Mouse (Mus musculus) heart, embryonic 15.5 days (tissue): ENCODE results near the gene Pabpc1l. TPM values are rescaled to one million over a fixed set of nuclear protein-coding genes. Genes with fewer than 3 reads are reported as not detected.

ENCODE experiments used
- ATAC-seq: fragments of 200-750 bp; cut with Nextera tagmentation; replicated peaks from 2 replicates; pipeline ENCODE4 v1.8.0; 2017; ENCODE audit warnings: low read depth, moderate TSS enrichment; ENCODE audit not compliant: insufficient number of reproducible peaks, insufficient read depth, low FRiP score
- H3K27ac ChIP-seq: fragments of 300-500 bp; sonication (generic); 2 replicates; pipeline ENCODE4 v1.5.1; 2015; ENCODE audit warnings: mild to moderate bottlenecking, inconsistent platforms
- H3K27me3 ChIP-seq: fragments of 300-500 bp; sonication (generic); 2 replicates; pipeline ENCODE4 v1.6.1; 2015; ENCODE audit warnings: inconsistent platforms
- H3K36me3 ChIP-seq: fragments of 300-500 bp; sonication (generic); 2 replicates; pipeline ENCODE4 v1.6.1; 2015; ENCODE audit warnings: mild to moderate bottlenecking, inconsistent platforms
- H3K4me1 ChIP-seq: fragments of 300-500 bp; sonication (generic); replicated peaks from 2 replicates; pipeline ENCODE4 v1.6.1; 2015; ENCODE audit warnings: inconsistent platforms
- H3K4me2 ChIP-seq: fragments of 300-500 bp; sonication (generic); 2 replicates; pipeline ENCODE4 v1.6.1; 2015; ENCODE audit warnings: inconsistent platforms, mild to moderate bottlenecking, moderate library complexity
- H3K4me3 ChIP-seq: fragments of 300-500 bp; sonication (generic); 2 replicates; pipeline ENCODE4 v1.5.1; 2015; ENCODE audit warnings: mild to moderate bottlenecking, inconsistent platforms
- H3K9ac ChIP-seq: fragments of 300-500 bp; sonication (generic); 2 replicates; pipeline ENCODE4 v1.6.1; 2015; ENCODE audit warnings: mild to moderate bottlenecking, inconsistent platforms
- H3K9me3 ChIP-seq: fragments of 300-500 bp; sonication (generic); replicated peaks from 2 replicates; pipeline ENCODE4 v1.6.1; 2016; ENCODE audit warnings: inconsistent platforms
- WGBS: fragments of 180-500 bp; shearing (Covaris S2); methylation state at CpG from one replicate; pipeline ENCODE4 v1.1.7; 2015; ENCODE audit warnings: mixed read lengths; 5-methylcytosine and 5-hydroxymethylcytosine counted together
- polyA plus RNA-seq: library from polyadenylated mRNA; unstranded; fragments of >200 nt; fragmentation: Nextera tagmentation; extraction: Ambion mirVana; gene quantifications from 2 replicates; pipeline ENCODE4 v1.2.1, GENCODE M21; 2015

The Pabpc1l gene
- polyA plus RNA-seq, 1 experiment from 2014 or later: 0.92 TPM

DNA sequence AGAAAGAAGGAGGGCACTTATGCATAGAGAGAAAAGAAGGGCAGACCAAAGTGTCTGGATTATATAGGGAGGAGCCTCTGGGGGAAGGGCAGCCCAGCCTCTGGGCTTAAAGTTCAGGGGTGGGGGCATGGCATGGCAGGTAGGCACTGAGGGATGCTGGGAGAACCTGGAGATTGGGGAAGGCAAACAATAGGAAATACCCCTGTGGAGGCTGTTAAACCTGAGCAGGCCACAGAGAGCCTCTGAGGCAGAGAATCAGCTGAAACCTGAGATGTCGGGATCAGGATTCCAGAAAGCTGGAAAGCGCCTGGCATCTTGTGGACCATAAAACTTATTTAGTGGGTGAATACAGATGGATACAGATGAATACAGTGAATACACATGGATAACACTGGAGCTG lies 46.9 kb downstream of the Pabpc1l start:
- ATAC-seq: no peak
- 91% methylated on average over 2 of the region's 2 CpGs for WGBS
- no peaks in the 10 kb centered on the region for H3K27me3 ChIP-seq
- H3K27ac ChIP-seq: no peak overlapping the region
- H3K36me3 ChIP-seq: no peaks in the 10 kb centered on the region
- H3K9ac ChIP-seq: no peak overlapping the region
- H3K4me1 ChIP-seq: peaks cover 30% of the 10 kb centered on the region
- H3K4me2 ChIP-seq: no peak overlapping the region
- no peaks in the 10 kb centered on the region for H3K9me3 ChIP-seq
- H3K4me3 ChIP-seq: no peak overlapping the region

DNA sequence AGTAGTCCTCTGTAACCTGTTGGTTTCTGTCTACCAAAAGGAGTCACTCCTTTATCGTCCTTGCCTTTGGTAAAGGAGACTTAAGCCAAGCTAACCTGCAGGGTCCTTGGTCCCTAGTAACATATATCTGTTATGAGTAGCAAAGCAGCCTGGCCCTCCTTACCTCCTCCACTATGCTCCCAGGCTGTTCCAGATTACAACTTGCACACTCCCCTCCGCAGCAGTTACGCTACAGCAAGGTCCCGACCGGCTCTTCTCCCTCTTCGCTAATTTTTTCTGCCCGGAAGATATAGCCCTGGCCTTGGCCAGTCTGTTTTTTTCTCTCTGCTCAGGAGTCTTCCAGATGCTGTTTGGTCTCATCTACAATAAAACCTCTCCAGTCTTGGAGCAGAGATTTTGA lies 47.9 kb downstream of the Pabpc1l start:
- no peaks in the 10 kb centered on the region for H3K36me3 ChIP-seq
- H3K27ac ChIP-seq: no peak overlapping the region
- no peaks in the 10 kb centered on the region for H3K9me3 ChIP-seq
- H3K4me1 ChIP-seq: peaks cover 31% of the 10 kb centered on the region
- no peak overlapping the region for H3K4me3 ChIP-seq
- no peaks in the 10 kb centered on the region for H3K27me3 ChIP-seq
- no peak for ATAC-seq
- no peak overlapping the region for H3K9ac ChIP-seq
- 85% methylated on average over 7 of the region's 7 CpGs for whole genome bisulfite sequencing
- H3K4me2 ChIP-seq: no peak overlapping the region

DNA sequence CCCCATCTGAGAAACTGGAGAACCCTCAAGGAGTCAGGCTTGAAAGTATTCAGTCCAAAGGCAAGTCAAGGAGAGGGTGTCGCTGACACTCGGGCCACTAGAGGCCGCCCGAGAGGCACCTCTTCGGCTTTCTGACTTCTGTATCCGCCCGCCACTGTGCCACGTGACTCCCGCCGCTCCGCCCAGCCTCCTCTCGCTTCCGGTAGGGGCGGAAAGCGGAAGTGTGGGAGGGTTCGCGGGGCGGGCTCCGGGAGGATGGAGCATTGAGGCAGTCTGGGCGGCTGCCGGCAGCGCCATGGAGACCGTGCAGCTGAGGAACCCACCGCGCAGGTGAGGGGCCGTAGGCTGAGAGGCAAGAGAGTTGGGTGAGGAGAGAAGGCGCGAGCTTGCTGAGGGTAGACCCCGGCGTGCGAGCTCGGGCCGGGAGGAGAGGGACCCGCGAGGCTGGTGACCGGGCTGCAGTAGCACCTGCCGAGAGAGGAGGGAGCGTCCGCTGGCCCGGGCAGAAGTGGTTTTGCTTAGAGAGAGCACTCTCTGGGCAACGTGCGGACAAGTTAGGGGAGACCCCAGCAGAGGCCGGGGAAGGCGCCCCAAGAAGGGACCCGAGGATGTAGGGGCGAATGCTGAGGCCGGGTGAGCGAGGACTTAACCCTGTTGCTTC lies 48.8 kb downstream of the Pabpc1l start:
- H3K36me3 ChIP-seq: no peaks in the 10 kb centered on the region
- peak; percentile 76 for ATAC-seq
- peak overlapping the region; percentile 88 for H3K9ac ChIP-seq
- under 1% methylated on average over 48 of the region's 48 CpGs for WGBS
- H3K27me3 ChIP-seq: no peaks in the 10 kb centered on the region
- peak overlapping the region; percentile 91 for H3K4me2 ChIP-seq
- peaks cover 27% of the 10 kb centered on the region for H3K4me1 ChIP-seq
- peak overlapping the region; percentile 69 for H3K27ac ChIP-seq
- H3K9me3 ChIP-seq: no peaks in the 10 kb centered on the region
- peak overlapping the region; percentile 75 for H3K4me3 ChIP-seq

DNA sequence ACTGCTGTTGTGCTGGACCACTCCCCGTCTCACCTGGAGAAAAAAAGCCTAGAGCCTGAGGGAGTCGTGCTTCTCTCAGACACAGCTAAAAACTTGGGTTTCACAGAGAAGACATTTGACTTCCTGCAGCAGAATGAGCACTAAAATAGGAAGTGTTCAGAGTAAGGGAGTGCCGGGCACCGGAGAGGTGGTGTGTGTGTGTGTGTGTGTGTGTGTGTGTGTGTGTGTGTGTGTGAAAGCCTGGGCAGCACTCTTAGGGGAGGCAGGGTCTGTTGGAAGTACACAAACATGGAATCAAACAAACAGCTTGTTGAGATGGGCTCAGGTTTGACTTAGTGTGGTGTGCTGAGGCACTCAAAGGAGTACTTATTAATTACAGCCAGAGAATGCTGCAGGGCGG lies 49.8 kb downstream of the Pabpc1l start:
- ATAC-seq: no peak
- H3K4me1 ChIP-seq: peaks cover 17% of the 10 kb centered on the region
- peak overlapping the region; percentile 75 for H3K4me3 ChIP-seq
- peaks cover 8% of the 10 kb centered on the region for H3K36me3 ChIP-seq
- H3K9ac ChIP-seq: peak overlapping the region; percentile 88
- no peaks in the 10 kb centered on the region for H3K27me3 ChIP-seq
- peak overlapping the region; percentile 91 for H3K4me2 ChIP-seq
- H3K27ac ChIP-seq: no peak overlapping the region; the same call in 1 of the 2 replicates
- H3K9me3 ChIP-seq: no peaks in the 10 kb centered on the region
- WGBS: 32% methylated on average over 5 of the region's 5 CpGs

DNA sequence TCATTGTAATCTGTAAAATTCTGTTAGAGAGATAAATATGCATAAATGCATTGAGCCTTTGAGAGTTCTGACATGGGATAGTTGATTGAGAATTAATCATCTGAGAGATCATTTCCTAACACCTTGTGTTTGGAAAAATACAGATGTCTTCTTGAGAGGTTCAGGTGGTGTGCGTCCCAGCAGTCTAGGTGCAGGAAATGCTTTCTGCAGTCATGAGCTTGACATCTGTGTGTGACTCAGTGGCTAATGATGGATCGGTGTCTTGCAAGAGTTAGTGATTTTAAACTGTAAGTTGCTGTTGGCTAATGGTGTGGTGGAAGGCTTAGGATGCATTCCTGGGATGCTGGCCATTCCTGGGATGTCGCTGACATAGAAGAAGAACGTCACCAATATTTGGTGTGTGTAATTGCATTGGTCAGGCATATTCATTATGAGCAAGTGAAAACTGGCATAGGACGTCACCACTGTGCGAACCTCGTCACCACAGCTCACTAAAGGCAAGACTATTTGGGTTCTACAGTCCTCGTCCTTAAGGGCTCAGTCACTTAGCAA lies 51.7 kb downstream of the Pabpc1l start:
- 71% methylated on average over 8 of the region's 8 CpGs for WGBS
- no peaks in the 10 kb centered on the region for H3K9me3 ChIP-seq
- peaks cover 15% of the 10 kb centered on the region for H3K4me1 ChIP-seq
- no peak overlapping the region for H3K4me2 ChIP-seq
- ATAC-seq: no peak
- H3K36me3 ChIP-seq: peaks cover 25% of the 10 kb centered on the region
- H3K27me3 ChIP-seq: no peaks in the 10 kb centered on the region
- no peak overlapping the region for H3K4me3 ChIP-seq
- no peak overlapping the region for H3K9ac ChIP-seq
- no peak overlapping the region for H3K27ac ChIP-seq

DNA sequence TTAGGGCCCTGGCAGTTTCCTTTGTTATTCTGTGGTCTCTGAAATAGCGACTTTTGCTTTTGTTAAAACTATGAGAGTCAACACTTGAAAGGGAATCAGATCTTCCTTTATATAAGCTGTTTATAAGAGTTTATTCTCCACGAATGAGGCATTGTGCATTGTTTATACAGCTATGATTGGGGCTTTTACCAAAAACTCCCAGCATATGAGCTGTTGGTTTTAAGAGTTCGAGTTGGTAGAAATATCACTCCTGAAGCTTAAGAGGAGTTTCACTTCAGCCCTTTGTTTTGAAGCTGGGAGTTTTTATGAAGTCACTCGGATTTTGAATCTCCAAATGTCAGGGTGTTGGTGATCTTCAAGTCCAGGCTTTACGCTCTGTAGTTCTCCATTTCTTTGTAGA lies 52.6 kb downstream of the Pabpc1l start:
- H3K9ac ChIP-seq: no peak overlapping the region

DNA sequence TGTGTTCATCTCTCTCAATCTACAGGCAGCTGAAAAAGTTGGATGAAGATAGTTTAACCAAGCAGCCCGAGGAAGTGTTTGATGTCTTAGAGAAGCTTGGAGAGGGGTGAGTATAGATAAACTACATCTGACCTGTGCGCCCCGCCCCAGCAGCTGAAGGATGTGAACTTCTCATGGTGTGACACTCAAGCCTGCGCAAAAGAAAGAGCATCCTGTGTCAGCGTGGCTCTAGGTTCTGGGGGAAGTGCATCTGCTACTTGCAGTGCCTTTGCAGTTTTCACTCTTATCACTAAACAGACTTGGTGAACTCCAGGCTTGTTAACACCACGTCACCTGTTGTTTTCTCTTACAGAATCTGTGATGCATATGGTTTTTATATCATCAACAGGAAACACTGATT lies 54.2 kb downstream of the Pabpc1l start:
- 80% methylated on average over 6 of the region's 6 CpGs for WGBS
- Histone ChIP-seq H3K4me1 (peaks cover 15% of the 10 kb centered on the region), H3K4me2 (no peak overlapping the region), H3K36me3 (peaks cover 40% of the 10 kb centered on the region), H3K27ac (no peak overlapping the region), H3K27me3 (no peaks in the 10 kb centered on the region), H3K9me3 (no peaks in the 10 kb centered on the region), H3K4me3 (no peak overlapping the region), H3K9ac (no peak overlapping the region)
- no peak for ATAC-seq

More for the DNA sequence above, 52.6 kb downstream of the Pabpc1l start:
- H3K9me3 ChIP-seq: no peaks in the 10 kb centered on the region
- no peak for ATAC-seq
- WGBS: 80% methylated on average over 5 of the region's 5 CpGs
- H3K36me3 ChIP-seq: peaks cover 33% of the 10 kb centered on the region
- H3K27ac ChIP-seq: no peak overlapping the region
- H3K4me2 ChIP-seq: no peak overlapping the region
- peaks cover 15% of the 10 kb centered on the region for H3K4me1 ChIP-seq
- H3K27me3 ChIP-seq: no peaks in the 10 kb centered on the region
- no peak overlapping the region for H3K4me3 ChIP-seq

DNA sequence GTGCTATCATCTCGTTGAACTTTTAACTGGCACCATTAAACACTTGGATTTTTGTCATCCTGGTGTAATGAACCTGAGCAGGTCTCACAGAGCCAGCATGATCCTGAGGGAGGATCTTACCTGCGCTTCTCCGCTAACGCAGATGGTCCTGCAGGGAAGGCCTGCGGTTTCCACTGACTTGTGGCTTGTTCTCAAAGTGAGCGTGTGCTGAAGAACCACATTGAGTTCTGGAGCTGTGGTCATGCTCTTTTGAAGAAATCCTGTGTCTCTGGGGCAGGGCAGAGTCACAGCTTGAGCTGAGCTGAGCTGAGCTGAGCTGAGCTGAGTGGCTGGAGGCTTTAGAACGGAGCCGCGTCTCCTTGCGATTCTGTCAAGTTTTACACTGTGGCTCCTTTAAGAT lies 56.3 kb downstream of the Pabpc1l start:
- Histone ChIP-seq H3K4me1 (0 out of 2 replicates have a peak, but pooled peaks cover 4% of the 10 kb centered on the region), H3K4me3 (no peak overlapping the region), H3K27me3 (no peaks in the 10 kb centered on the region), H3K27ac (no peak overlapping the region), H3K4me2 (no peak overlapping the region), H3K9ac (no peak overlapping the region), H3K36me3 (peaks cover 49% of the 10 kb centered on the region), H3K9me3 (no peaks in the 10 kb centered on the region)
- WGBS: 90% methylated on average over 10 of the region's 10 CpGs
- ATAC-seq: no peak

DNA sequence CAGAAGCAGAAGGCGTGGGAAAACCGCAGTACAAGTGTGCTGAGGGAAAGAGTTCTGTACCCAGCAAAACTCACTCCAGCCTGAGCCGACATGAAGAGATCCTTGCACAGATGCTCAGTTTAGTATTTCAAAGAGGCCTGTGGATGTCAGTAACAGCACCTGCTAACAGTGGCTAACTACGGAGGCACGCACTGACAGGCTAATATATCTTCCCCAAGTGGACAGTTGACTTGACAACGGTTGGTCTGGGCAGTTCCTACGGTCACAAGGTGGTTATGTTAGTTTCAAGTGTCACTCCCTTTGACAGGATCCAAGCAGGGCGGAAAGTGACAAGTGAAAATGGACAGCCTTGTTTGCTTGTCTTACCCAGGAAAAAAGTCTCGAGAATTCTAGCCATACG lies 56.9 kb downstream of the Pabpc1l start:
- no peaks in the 10 kb centered on the region for H3K27me3 ChIP-seq
- no peak overlapping the region for H3K4me3 ChIP-seq
- H3K27ac ChIP-seq: no peak overlapping the region
- H3K9me3 ChIP-seq: no peaks in the 10 kb centered on the region
- no peak for ATAC-seq
- H3K36me3 ChIP-seq: peaks cover 55% of the 10 kb centered on the region
- H3K9ac ChIP-seq: no peak overlapping the region
- H3K4me2 ChIP-seq: no peak overlapping the region
- H3K4me1 ChIP-seq: 0 out of 2 replicates have a peak, but pooled peaks cover under 1% of the 10 kb centered on the region
- 67% methylated on average over 10 of the region's 10 CpGs for whole genome bisulfite sequencing

DNA sequence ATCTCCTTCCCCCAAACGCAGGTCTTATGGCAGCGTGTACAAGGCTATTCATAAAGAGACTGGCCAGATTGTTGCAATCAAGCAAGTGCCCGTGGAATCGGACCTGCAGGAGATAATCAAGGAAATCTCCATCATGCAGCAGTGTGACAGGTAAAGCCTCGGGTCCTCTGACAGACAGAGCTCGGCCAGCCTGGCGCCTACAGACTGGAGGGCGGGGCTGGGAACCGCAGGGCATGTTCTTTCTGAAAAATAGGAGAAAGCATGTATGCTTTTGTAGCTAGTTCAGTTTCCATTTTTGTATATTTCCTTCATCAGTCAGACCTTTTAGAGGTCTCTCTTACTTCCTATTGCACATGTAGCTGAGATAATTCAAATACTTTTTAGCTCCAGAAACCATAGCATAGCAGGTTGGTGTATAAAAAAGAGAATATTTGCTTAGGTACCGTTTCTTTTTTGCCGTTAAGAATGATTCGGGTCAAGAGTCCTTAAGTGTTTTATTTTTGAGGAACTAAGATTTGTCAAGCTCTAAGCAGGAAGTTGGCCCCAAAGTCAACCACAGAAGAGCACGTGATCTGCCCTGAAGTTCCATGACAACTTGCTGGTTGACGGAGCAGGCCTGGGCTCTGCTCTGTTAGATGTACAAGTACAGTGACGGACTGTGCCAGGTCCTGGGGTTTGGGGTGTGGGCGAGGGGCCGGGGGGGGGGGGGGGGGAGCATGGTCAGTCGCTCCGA lies 58.5 kb downstream of the Pabpc1l start:
- Histone ChIP-seq H3K9me3 (no peaks in the 10 kb centered on the region), H3K4me2 (no peak overlapping the region), H3K27ac (no peak overlapping the region), H3K4me1 (no peaks in the 10 kb centered on the region), H3K36me3 (peaks cover 69% of the 10 kb centered on the region), H3K27me3 (no peaks in the 10 kb centered on the region), H3K4me3 (no peak overlapping the region), H3K9ac (no peak overlapping the region)
- 76% methylated on average over 19 of the region's 19 CpGs for WGBS
- ATAC-seq: no peak

DNA sequence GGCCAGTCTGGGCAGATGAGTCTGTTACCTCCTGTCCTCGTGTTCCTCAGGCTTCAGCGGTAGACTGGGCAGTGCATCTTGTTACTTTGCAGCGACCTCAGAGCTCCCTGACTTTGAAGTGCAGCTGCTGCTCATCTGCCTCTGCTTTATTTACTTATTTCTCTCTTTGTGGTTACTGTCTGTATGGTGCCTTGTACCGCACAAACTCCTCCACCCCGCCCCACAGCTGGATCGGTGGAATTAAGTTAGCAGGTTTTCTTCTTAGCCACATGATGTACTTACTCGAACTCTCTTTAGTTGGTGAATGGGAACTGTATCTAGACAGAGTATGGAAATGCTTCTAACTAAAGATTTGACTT lies 59.1 kb downstream of the Pabpc1l start:
- no peak overlapping the region for H3K9ac ChIP-seq
- no peaks in the 10 kb centered on the region for H3K27me3 ChIP-seq
- peaks cover 73% of the 10 kb centered on the region for H3K36me3 ChIP-seq
- no peaks in the 10 kb centered on the region for H3K4me1 ChIP-seq
- no peak for ATAC-seq
- no peaks in the 10 kb centered on the region for H3K9me3 ChIP-seq
- no peak overlapping the region for H3K27ac ChIP-seq
- no peak overlapping the region for H3K4me3 ChIP-seq
- H3K4me2 ChIP-seq: no peak overlapping the region
- 86% methylated on average over 7 of the region's 7 CpGs for WGBS
